Mouse (Mus musculus) embryonic facial prominence, embryonic 15.5 days (tissue): ENCODE results near the gene Rnf145. TPM values are rescaled to one million over a fixed set of nuclear protein-coding genes. Genes with fewer than 3 reads are reported as not detected.

Experiments
- ATAC-seq: fragments of 200-750 bp; cut with Nextera tagmentation; 2 replicates; pipeline ENCODE4 v1.8.0; 2017; ENCODE audit warnings: low read depth, moderate TSS enrichment; ENCODE audit not compliant: insufficient number of reproducible peaks, low FRiP score, low TSS enrichment
- H3K27ac ChIP-seq: fragments of 300-500 bp; sonication (generic); replicated peaks from 2 replicates; pipeline ENCODE4 v1.5.1; 2015; ENCODE audit warnings: mild to moderate bottlenecking, inconsistent platforms
- H3K27me3 ChIP-seq: fragments of 300-500 bp; sonication (generic); 2 replicates; pipeline ENCODE4 v1.6.1; 2015; ENCODE audit warnings: inconsistent platforms
- H3K36me3 ChIP-seq: fragments of 300-500 bp; sonication (generic); 2 replicates; pipeline ENCODE4 v1.6.1; 2015; ENCODE audit warnings: mild to moderate bottlenecking, inconsistent platforms
- H3K4me1 ChIP-seq: fragments of 300-500 bp; sonication (generic); 2 replicates; pipeline ENCODE4 v1.6.1; 2015; ENCODE audit warnings: inconsistent platforms
- H3K4me2 ChIP-seq: fragments of 300-500 bp; sonication (generic); replicated peaks from 2 replicates; pipeline ENCODE4 v1.6.1; 2015; ENCODE audit warnings: mild to moderate bottlenecking, inconsistent platforms
- H3K4me3 ChIP-seq: fragments of 300-500 bp; sonication (generic); replicated peaks from 2 replicates; pipeline ENCODE4 v1.5.1; 2015; ENCODE audit warnings: mild to moderate bottlenecking, inconsistent platforms
- H3K9ac ChIP-seq: fragments of 300-500 bp; sonication (generic); 2 replicates; pipeline ENCODE4 v1.6.1; 2015; ENCODE audit warnings: inconsistent platforms
- H3K9me3 ChIP-seq: fragments of 300-500 bp; sonication (generic); replicated peaks from 2 replicates; pipeline ENCODE4 v1.6.1; 2016; ENCODE audit warnings: inconsistent platforms
- WGBS: fragments of 180-500 bp; shearing (Covaris S2); methylation state at CpG from one replicate; pipeline ENCODE4 v1.1.7; 2015; 5-methylcytosine and 5-hydroxymethylcytosine counted together
- polyA plus RNA-seq: library from polyadenylated mRNA; unstranded; fragments of >200 nt; fragmentation: Nextera tagmentation; extraction: Ambion mirVana; gene quantifications from 2 replicates; pipeline ENCODE4 v1.2.1, GENCODE M21; 2015

Gene Rnf145
- polyA plus RNA-seq, 1 experiment from 2014 or later: 77.5 TPM

DNA sequence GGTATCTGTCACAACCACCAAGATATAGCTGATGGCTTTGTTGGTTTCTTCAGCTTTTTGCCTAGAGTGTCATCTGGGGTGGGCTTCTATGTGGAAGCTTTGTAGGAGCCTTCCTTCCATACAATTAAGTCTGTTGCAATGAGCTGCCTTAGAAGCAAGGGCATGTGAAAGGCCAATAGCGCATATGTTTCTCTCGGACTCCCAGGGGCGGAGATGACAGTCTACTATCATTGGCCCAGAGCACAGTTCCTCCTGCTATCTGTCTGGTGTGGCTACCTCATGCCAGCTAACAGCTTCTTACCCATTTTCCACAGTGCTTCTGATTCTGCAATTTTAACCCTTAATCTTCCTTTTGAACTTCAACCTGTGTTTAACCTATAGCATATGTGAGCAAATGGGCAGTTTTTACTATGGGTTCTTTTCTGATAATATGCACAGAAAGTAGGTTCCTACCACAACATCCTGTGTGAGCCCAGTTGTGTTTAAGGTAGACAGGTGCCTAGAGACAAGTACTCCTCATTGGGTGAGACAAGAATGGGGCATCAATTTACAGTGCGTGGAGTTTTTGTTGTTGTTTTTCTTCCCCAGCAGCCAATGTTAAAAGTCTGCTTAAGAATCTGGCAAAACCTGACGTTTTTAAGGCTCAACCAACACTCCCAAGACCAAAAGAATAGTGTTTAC is 24.0 kb upstream of the Rnf145 start:
- no peak for ATAC-seq
- Histone ChIP-seq H3K4me2 (no peak overlapping the region), H3K27me3 (no peaks in the 10 kb centered on the region), H3K4me1 (no peaks in the 10 kb centered on the region), H3K4me3 (no peak overlapping the region), H3K9me3 (no peaks in the 10 kb centered on the region), H3K9ac (no peak overlapping the region), H3K36me3 (no peaks in the 10 kb centered on the region), H3K27ac (no peak overlapping the region)
- WGBS: 80% methylated on average over 5 of the region's 5 CpGs

DNA sequence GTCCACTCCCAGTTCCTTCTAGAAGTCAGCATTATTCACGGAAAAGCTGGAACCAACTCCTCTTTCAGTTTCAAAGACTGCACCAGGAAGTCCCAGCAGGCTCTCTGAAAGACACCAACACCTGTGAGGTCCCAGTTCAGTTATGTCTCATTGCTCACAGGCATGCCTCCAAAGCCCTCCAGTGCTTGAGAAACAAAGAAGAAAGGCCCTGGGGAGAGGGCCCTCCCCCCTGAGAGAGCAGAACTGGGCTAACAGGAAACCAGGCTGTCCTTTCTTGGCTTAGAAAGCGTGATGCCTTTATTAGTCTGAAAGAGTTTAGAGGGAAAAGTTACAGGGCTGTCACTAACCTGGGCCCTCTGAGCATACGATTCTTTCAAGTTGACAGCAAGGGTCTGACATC is 22.5 kb upstream of the Rnf145 start:
- Histone ChIP-seq H3K27me3 (no peaks in the 10 kb centered on the region), H3K9ac (no peak overlapping the region), H3K4me2 (no peak overlapping the region), H3K27ac (no peak overlapping the region), H3K4me1 (no peaks in the 10 kb centered on the region), H3K4me3 (no peak overlapping the region), H3K36me3 (no peaks in the 10 kb centered on the region), H3K9me3 (no peaks in the 10 kb centered on the region)
- ATAC-seq: no peak
- WGBS: 28% methylated on average over 3 of the region's 3 CpGs

DNA sequence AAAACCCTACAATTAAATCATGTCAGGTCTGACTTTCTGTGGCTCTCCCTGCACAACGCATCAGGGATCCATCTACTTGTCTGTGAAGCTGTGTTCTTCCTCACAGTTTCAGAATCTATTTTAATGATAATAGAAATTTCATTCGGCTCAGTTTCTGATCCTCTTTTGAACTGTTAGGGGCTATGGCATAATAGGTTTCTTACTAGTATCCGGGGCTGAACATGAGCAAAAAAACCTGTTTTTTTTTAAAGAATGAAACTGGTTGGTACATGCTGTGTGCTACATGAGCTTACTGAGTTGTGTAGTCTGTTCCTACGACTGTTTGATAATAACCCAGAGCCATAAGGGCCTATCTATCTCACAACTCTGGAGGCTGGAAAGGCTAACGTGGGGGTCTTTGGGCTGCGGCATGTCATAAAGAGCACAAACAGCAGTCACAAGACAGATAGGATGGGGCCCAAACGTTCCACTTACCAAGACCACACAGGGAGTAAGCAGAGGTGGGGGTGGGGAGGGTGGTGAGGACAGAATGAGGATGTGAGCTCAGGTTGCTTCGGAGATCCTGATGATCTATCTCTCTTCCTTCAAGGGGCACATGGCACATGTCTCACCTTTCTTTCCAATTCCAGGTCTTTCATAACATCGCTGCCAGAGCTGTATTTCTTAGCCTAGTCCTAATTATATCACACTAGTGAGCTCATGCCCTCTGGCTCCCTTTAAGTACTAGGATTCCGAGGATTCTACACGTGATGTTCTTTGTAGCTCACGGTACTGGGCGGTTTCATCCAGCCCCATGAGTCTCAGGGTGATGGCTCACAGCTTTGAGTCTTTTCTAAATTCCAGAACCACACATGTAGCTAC is 20.1 kb upstream of the Rnf145 start:
- H3K9me3 ChIP-seq: no peaks in the 10 kb centered on the region
- H3K27me3 ChIP-seq: no peaks in the 10 kb centered on the region
- no peaks in the 10 kb centered on the region for H3K36me3 ChIP-seq
- H3K4me2 ChIP-seq: no peak overlapping the region
- no peak overlapping the region for H3K4me3 ChIP-seq
- 54% methylated on average over 13 of the region's 13 CpGs for WGBS
- ATAC-seq: no peak
- no peak overlapping the region for H3K9ac ChIP-seq
- H3K4me1 ChIP-seq: no peaks in the 10 kb centered on the region
- H3K27ac ChIP-seq: no peak overlapping the region

DNA sequence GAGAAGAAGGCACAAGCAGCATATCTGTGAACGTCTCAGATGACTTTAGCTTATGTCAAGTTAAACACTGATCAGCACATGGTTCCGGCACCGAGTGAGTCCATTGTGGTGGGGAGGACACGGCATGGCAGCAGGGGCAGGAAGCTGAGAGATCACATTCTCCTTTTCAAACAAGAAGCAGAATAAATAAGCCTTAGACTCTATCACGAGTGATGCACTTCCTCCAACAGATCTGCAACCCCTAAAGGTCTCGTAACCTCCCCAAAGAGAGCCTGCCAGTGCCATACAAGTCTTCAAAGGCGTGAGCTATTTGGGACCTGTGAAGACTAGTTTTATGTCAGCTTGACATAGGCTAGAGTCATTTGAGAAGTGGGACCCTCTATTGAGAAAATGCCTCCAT is 17.8 kb upstream of the Rnf145 start:
- Histone ChIP-seq H3K27me3 (no peaks in the 10 kb centered on the region), H3K4me2 (no peak overlapping the region), H3K4me1 (no peaks in the 10 kb centered on the region), H3K9me3 (no peaks in the 10 kb centered on the region), H3K36me3 (no peaks in the 10 kb centered on the region), H3K9ac (no peak overlapping the region), H3K27ac (no peak overlapping the region), H3K4me3 (no peak overlapping the region)
- WGBS: 76% methylated on average over 7 of the region's 7 CpGs
- no peak for ATAC-seq

DNA sequence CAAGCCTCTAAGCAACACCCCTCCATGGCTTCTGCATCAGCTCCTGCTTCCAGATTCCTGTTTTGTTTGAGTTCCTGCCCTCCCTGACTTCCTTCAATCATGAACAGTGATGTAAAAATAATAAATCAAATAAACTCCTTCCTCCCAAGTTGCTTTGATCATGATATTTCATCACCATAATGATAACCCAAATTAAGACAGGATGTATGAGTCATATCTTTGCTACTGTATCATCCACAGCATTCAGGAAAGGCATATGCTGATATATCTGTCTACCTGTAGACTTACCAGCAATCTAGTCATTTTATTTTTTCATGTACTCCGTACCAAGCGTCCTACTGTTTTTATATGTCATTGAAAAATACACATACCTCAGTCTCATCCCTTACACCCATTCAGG is 17.3 kb upstream of the Rnf145 start:
- 84% methylated on average over 2 of the region's 2 CpGs for WGBS
- Histone ChIP-seq H3K4me1 (no peaks in the 10 kb centered on the region), H3K4me2 (no peak overlapping the region)

DNA sequence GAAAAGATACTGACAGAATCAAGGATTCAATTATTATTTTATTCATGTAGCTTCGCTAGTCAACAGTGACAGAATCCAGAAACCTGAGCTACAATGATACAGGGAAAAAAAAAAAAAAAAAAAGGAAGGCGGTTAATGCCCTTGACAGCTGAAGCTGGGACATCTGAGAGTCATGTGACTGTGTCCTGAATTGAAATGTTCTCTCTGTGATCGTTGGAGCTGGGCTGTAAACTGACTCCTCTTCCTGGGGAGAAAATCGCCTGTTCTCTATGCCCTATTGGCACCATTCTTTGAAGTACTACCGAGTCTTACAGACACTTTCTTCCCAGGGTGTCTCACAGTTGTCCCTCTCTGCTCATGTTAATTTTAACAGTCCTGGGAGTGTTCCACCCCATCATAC is 15.8 kb upstream of the Rnf145 start:
- Histone ChIP-seq H3K9ac (no peak overlapping the region), H3K27ac (no peak overlapping the region), H3K4me2 (no peak overlapping the region), H3K4me3 (no peak overlapping the region), H3K4me1 (no peaks in the 10 kb centered on the region), H3K9me3 (no peaks in the 10 kb centered on the region), H3K27me3 (no peaks in the 10 kb centered on the region), H3K36me3 (no peaks in the 10 kb centered on the region)
- WGBS: 32% methylated on average over 5 of the region's 5 CpGs
- no peak for ATAC-seq

More for the DNA sequence above, 17.3 kb upstream of the Rnf145 start:
- Histone ChIP-seq H3K9ac (no peak overlapping the region), H3K36me3 (no peaks in the 10 kb centered on the region), H3K27me3 (no peaks in the 10 kb centered on the region), H3K9me3 (no peaks in the 10 kb centered on the region), H3K4me3 (no peak overlapping the region), H3K27ac (no peak overlapping the region)
- ATAC-seq: no peak

DNA sequence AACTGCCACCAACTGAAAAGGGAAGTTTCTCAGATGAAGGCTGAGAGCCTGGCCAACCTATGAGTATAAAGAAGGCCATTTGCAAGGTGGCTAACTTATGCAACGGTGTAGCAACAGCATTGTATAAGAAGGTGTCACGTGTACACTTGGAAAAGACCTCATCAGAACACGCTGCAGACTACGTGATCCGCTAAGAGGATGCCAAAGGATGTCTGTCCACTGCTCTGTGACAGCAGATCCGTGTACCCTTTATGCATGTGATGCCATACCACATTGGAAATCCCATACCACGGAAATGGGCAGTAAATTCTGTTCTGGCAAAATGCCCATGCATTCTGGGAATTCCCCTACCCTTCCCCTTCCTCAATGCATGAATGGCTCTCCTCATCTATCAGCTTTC is 14.6 kb upstream of the Rnf145 start:
- no peaks in the 10 kb centered on the region for H3K36me3 ChIP-seq
- ATAC-seq: no peak
- WGBS: 83% methylated on average over 7 of the region's 7 CpGs
- no peak overlapping the region for H3K4me2 ChIP-seq
- no peak overlapping the region for H3K9ac ChIP-seq
- no peak overlapping the region for H3K4me3 ChIP-seq
- no peaks in the 10 kb centered on the region for H3K27me3 ChIP-seq
- no peak overlapping the region for H3K27ac ChIP-seq
- no peaks in the 10 kb centered on the region for H3K9me3 ChIP-seq
- no peaks in the 10 kb centered on the region for H3K4me1 ChIP-seq

DNA sequence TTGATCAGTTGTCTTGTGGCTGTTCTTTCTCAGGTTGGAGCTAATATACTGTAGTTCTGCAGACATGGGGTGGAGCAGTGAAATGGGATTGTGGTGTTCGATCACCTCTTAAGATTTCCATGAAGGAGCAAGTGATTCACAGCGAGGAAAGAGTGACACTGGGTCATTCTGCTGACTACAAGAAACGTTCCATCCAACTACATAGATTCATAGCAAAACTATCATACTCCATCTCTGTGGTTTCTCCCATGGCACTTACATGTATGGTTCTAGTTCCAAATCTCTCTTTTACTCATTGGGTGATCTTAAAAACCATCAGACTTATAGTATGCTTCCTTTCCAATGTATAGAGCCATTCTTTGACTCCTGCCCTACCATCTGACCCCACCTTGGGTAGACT is 14.0 kb upstream of the Rnf145 start:
- H3K4me1 ChIP-seq: no peaks in the 10 kb centered on the region
- H3K36me3 ChIP-seq: no peaks in the 10 kb centered on the region
- no peak overlapping the region for H3K4me2 ChIP-seq
- H3K4me3 ChIP-seq: no peak overlapping the region
- no peaks in the 10 kb centered on the region for H3K9me3 ChIP-seq
- WGBS: 88% methylated on average over 3 of the region's 3 CpGs
- no peak overlapping the region for H3K9ac ChIP-seq
- ATAC-seq: no peak
- H3K27ac ChIP-seq: no peak overlapping the region
- no peaks in the 10 kb centered on the region for H3K27me3 ChIP-seq

DNA sequence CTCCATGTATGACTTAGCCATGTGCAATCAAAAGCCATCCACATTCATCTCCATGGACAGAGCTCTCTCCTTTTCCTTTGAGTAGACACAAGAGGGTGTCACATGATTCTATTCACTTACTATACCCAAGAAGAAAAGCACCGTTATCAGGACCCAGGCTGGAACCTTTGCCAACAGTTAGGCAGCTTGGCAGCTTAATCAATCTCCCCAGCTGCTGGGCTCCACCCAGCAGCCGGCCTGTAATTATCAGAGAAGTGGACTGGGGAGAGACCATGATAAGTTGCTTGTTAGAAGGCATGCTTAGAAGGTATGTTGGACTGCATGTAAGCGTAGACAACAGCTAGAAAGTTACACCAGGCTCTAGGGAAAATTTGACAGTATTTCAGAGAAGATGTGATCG is 9.9 kb upstream of the Rnf145 start:
- Histone ChIP-seq H3K9ac (no peak overlapping the region), H3K4me3 (no peak overlapping the region), H3K9me3 (no peaks in the 10 kb centered on the region), H3K4me1 (no peaks in the 10 kb centered on the region), H3K27me3 (no peaks in the 10 kb centered on the region), H3K36me3 (no peaks in the 10 kb centered on the region), H3K27ac (no peak overlapping the region), H3K4me2 (no peak overlapping the region)
- 77% methylated on average over 4 of the region's 4 CpGs for WGBS
- ATAC-seq: no peak

DNA sequence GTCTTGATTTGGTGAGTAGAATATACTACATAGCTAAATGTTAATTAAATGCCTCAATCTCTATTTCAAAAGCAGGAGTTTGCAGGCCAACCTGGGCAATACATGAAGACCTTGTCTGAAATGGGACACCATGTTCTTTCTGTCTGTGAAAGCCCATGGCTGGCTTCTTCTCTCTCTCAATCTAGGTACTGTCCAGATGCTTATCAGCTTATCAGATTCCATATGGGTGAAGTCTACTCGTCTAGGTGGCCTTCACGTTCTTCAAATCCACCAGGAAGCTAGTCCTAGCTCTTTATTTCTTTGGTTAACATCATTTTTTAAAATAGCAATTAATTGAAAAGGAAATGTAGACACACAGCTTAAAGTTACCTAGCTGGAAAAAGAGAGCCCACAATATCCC is 8.9 kb upstream of the Rnf145 start:
- Histone ChIP-seq H3K4me3 (no peak overlapping the region), H3K9ac (no peak overlapping the region), H3K27ac (no peak overlapping the region), H3K27me3 (no peaks in the 10 kb centered on the region), H3K4me1 (no peaks in the 10 kb centered on the region), H3K9me3 (no peaks in the 10 kb centered on the region), H3K4me2 (no peak overlapping the region), H3K36me3 (no peaks in the 10 kb centered on the region)
- 80% methylated on average over 2 of the region's 2 CpGs for WGBS
- no peak for ATAC-seq

DNA sequence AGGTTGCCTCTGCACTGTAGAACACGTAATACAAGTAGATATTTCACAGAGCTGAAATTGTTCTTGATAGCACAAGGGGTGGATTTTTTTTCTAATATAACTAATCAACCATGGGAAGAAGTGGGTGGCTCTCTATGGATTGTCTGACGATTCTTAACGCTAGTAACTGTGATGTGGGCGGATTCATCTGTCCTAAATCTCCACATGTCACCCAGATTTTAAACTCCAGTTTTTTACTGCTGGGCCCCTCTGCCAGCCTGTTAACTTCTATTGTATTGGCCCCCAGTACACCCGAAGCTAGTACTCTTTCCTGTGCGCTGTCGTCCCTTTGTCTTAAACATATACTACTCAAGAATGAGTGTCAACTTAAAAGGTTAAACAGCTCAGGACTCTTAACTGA is 8.4 kb upstream of the Rnf145 start:
- Histone ChIP-seq H3K4me3 (no peak overlapping the region), H3K4me2 (no peak overlapping the region), H3K27me3 (no peaks in the 10 kb centered on the region), H3K36me3 (no peaks in the 10 kb centered on the region), H3K4me1 (no peaks in the 10 kb centered on the region), H3K9me3 (no peaks in the 10 kb centered on the region), H3K27ac (no peak overlapping the region), H3K9ac (no peak overlapping the region)
- WGBS: 70% methylated on average over 7 of the region's 7 CpGs
- no peak for ATAC-seq
